Mouse (Mus musculus) forebrain, embryonic 13.5 days (tissue): Measurements from ENCODE around the gene Olfr1469. TPM values are rescaled to one million over a fixed set of nuclear protein-coding genes. Genes with fewer than 3 reads are reported as not detected.
"Not testable (repeated sequence)": the region's sequence is repeated elsewhere in the genome, so short reads cannot be mapped to it uniquely, and the experiment has no call there.

Experiments used
- ATAC-seq: fragments of 200-750 bp; cut with Nextera tagmentation; 2 replicates; pipeline ENCODE4 v1.8.0; 2017
- H3K27ac ChIP-seq: fragments of 300-500 bp; sonication (generic); 2 replicates; pipeline ENCODE4 v1.5.1; 2015; ENCODE audit warnings: inconsistent platforms, mild to moderate bottlenecking, moderate library complexity
- H3K27me3 ChIP-seq: fragments of 300-500 bp; sonication (generic); 2 replicates; pipeline ENCODE4 v1.6.1; 2015; ENCODE audit warnings: mild to moderate bottlenecking, inconsistent platforms
- H3K36me3 ChIP-seq: fragments of 300-500 bp; sonication (generic); 2 replicates; pipeline ENCODE4 v1.6.1; 2015; ENCODE audit warnings: mild to moderate bottlenecking, inconsistent platforms; ENCODE audit not compliant: poor library complexity, severe bottlenecking
- H3K4me1 ChIP-seq: fragments of 300-500 bp; sonication (generic); 2 replicates; pipeline ENCODE4 v1.6.1; 2015; ENCODE audit warnings: inconsistent platforms
- H3K4me2 ChIP-seq: fragments of 300-500 bp; sonication (generic); 2 replicates; pipeline ENCODE4 v1.6.1; 2015; ENCODE audit warnings: inconsistent platforms, mild to moderate bottlenecking, moderate library complexity
- H3K4me3 ChIP-seq: fragments of 300-500 bp; sonication (generic); 2 replicates; pipeline ENCODE4 v1.5.1; 2015; ENCODE audit warnings: mild to moderate bottlenecking, inconsistent platforms
- H3K9ac ChIP-seq: fragments of 300-500 bp; sonication (generic); 2 replicates; pipeline ENCODE4 v1.6.1; 2015; ENCODE audit warnings: mild to moderate bottlenecking, inconsistent platforms
- H3K9me3 ChIP-seq: fragments of 300-500 bp; sonication (generic); replicated peaks from 2 replicates; pipeline ENCODE4 v1.6.1; 2016; ENCODE audit warnings: inconsistent platforms
- WGBS: fragments of 180-500 bp; shearing (Covaris S2); methylation state at CpG from one replicate; pipeline ENCODE4 v1.1.7; 2015; 5-methylcytosine and 5-hydroxymethylcytosine counted together
- polyA plus RNA-seq: library from polyadenylated mRNA; unstranded; fragments of >200 nt; fragmentation: Nextera tagmentation; extraction: Ambion mirVana; gene quantifications from 2 replicates; pipeline ENCODE4 v1.2.1, GENCODE M21; 2015

Olfr1469 gene
- polyA plus RNA-seq, result not detected in 2 replicates

DNA sequence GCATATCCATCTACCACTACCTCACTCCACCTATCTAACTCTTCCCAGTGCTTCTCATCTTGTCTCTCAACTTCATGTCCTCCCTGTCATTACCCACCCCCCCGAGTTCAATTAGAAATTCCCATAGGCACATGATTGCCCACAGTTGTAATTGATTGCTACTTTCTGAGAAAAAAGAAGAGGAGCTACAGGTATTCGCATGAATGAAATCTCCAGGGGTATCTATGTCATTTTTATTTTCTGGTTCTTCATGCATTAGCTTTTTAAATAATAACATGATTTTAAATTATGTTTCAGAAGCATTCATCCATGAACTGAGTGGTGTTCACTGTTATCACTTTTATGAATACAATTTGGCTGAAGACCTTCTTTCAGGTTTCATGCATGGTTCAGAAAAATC lies at the start of gene Olfr1469:
TSS of gene Olfr1469 (plus strand) at position 301 of the 400 bp plus-strand sequence.
- Histone ChIP-seq H3K36me3 (no peaks in the 10 kb centered on the region), H3K27ac (no peak within 1 kb of the TSS), H3K9ac (no peak within 1 kb of the TSS), H3K4me2 (no peak within 1 kb of the TSS), H3K9me3 (peaks cover 19% of the 10 kb centered on the region), H3K4me3 (no peak within 1 kb of the TSS), H3K27me3 (no peaks in the 10 kb centered on the region), H3K4me1 (no peaks in the 10 kb centered on the region)
- 84% methylated on average over 2 of the region's 2 CpGs for WGBS
- no peak for ATAC-seq

- WGBS, result 76% methylated on average over 2 of the region's 2 CpGs
- ATAC-seq, result no peak
- Histone ChIP-seq H3K36me3 (no peaks in the 10 kb centered on the region), H3K9ac (no peak within 1 kb of the TSS), H3K27me3 (no peaks in the 10 kb centered on the region), H3K27ac (no peak within 1 kb of the TSS), H3K4me3 (no peak within 1 kb of the TSS), H3K9me3 (peaks cover 22% of the 10 kb centered on the region), H3K4me1 (no peaks in the 10 kb centered on the region), H3K4me2 (no peak within 1 kb of the TSS)
These were observed 45.7 kb upstream of the Olfr1469 start, which contains the start of gene Olfr1467 for GRCm38 (mm10) chr19:13361936-13362335. Gene Olfr1467 (plus strand): TSS chr19:13362236.

DNA sequence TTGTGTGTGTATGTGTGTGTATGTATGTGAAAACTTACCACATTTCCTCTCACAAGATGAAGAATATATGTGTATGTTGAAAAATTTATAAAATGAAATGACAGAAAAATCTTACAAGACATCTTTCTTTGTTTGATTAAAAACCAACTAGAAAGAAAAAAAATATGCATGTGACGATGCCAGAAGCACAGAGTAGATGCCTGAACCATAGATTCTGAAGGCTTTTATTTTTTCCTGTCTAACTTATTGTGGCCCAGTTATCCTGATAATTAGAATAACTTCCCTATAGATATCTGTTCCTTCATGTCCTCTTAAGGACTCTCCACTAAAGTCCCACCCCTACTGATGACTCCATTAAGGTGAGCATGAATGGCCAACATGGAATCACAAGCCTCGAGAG lies 35.5 kb downstream of the Olfr1469 start, which contains the start of gene Olfr1471:
TSS of gene Olfr1471 (plus strand) at position 301 of the 400 bp plus-strand sequence.
- H3K4me2 ChIP-seq, H3K27ac ChIP-seq, H3K9me3 ChIP-seq, H3K4me1 ChIP-seq, H3K36me3 ChIP-seq, ATAC-seq, H3K4me3 ChIP-seq, H3K9ac ChIP-seq, H3K27me3 ChIP-seq: not testable (repeated sequence)
- WGBS, result 72% methylated on average over 2 of the region's 2 CpGs

- Histone ChIP-seq H3K27ac (no peak within 1 kb of the TSS), H3K9ac (no peak within 1 kb of the TSS), H3K27me3 (no peaks in the 10 kb centered on the region), H3K9me3 (peaks cover 27% of the 10 kb centered on the region), H3K36me3 (no peaks in the 10 kb centered on the region), H3K4me1 (no peaks in the 10 kb centered on the region), H3K4me3 (no peak within 1 kb of the TSS), H3K4me2 (no peak within 1 kb of the TSS)
- no peak for ATAC-seq
- 90% methylated on average over 1 of the region's 1 CpGs for WGBS
These were observed 48.3 kb downstream of the Olfr1469 start, which contains the start of gene Olfr1472 for GRCm38 (mm10) chr19:13455986-13456385. Gene Olfr1472 (minus strand): TSS chr19:13456086.

Other genes with a start within 250 kb of the Olfr1469 start
- not detected in 2 replicates for gene Olfr1461, start 244.8 kb upstream of the Olfr1469 start, polyA plus RNA-seq
- not detected in 2 replicates for gene Olfr1462, start 222.1 kb upstream of the Olfr1469 start, polyA plus RNA-seq
- gene Olfr1463, start 176.5 kb upstream of the Olfr1469 start, polyA plus RNA-seq, result not detected in 2 replicates
- gene Olfr1465, start 92.3 kb upstream of the Olfr1469 start, polyA plus RNA-seq, result not detected in 2 replicates
- gene Olfr1466, start 69.0 kb upstream of the Olfr1469 start, polyA plus RNA-seq, result not detected in 2 replicates
- not detected in 2 replicates for gene Olfr1467, start 45.6 kb upstream of the Olfr1469 start, polyA plus RNA-seq
- not detected in 2 replicates for gene Olfr1471, start 35.6 kb downstream of the Olfr1469 start, polyA plus RNA-seq
- gene Olfr1472, start 48.2 kb downstream of the Olfr1469 start, polyA plus RNA-seq, result not detected in 2 replicates
- not detected in 2 replicates for gene Olfr1474, start 61.7 kb downstream of the Olfr1469 start, polyA plus RNA-seq
- not detected in 2 replicates for gene Olfr1475, start 72.3 kb downstream of the Olfr1469 start, polyA plus RNA-seq
- not detected in 2 replicates for gene Olfr1477, start 92.7 kb downstream of the Olfr1469 start, polyA plus RNA-seq
- not detected in 2 replicates for gene Olfr1480, start 120.1 kb downstream of the Olfr1469 start, polyA plus RNA-seq
- gene Olfr1484, start 175.7 kb downstream of the Olfr1469 start, polyA plus RNA-seq, result not detected in 2 replicates
- not detected in 2 replicates for gene Olfr1487, start 209.5 kb downstream of the Olfr1469 start, polyA plus RNA-seq
- not detected in 2 replicates for gene Olfr1489, start 223.8 kb downstream of the Olfr1469 start, polyA plus RNA-seq
- gene Olfr1490, start 243.2 kb downstream of the Olfr1469 start, polyA plus RNA-seq, result not detected in 2 replicates